Mouse (Mus musculus): ENCODE data around the gene Gm10300. TPM values are rescaled to one million over a fixed set of nuclear protein-coding genes. Genes with fewer than 3 reads are reported as not detected.

Gm10300 gene
- polyA plus RNA-seq, 1 experiment from 2014 or later = not detected

- Histone ChIP-seq H3K36me3 (replicated peaks; ENCODE audit: control insufficient read depth, insufficient read depth) (no peaks in the 10 kb centered on the region), H3K27me3 (ENCODE audit: control insufficient read depth, insufficient read depth, low read length) (no peaks in the 10 kb centered on the region), H3K4me1 (replicated peaks; ENCODE audit: control insufficient read depth, insufficient read depth, low read length) (peaks cover 7% of the 10 kb centered on the region; the same call in 1 of the 2 replicates), H3K9ac (no peak overlapping the region), H3K4me3 (replicated peaks; ENCODE audit: low read length) (peak overlapping the region; percentile 51; the same call in 1 of the 2 replicates), H3K4me2 (replicated peaks) (peak overlapping the region; percentile 99), H3K27ac (no peak overlapping the region), H3K9me3 (ENCODE audit: control insufficient read depth, low read length) (no peaks in the 10 kb centered on the region)
- no peak for DNase-seq (ENCODE audit: low spot score)
- no peak for ATAC-seq (ENCODE audit: low FRiP score)
- 36% methylated on average over 1 of the region's 1 CpGs for WGBS
These were observed 1.3 kb downstream of the Gm10300 start for GRCm38 (mm10) chr4:132075796-132076195.

DNA sequence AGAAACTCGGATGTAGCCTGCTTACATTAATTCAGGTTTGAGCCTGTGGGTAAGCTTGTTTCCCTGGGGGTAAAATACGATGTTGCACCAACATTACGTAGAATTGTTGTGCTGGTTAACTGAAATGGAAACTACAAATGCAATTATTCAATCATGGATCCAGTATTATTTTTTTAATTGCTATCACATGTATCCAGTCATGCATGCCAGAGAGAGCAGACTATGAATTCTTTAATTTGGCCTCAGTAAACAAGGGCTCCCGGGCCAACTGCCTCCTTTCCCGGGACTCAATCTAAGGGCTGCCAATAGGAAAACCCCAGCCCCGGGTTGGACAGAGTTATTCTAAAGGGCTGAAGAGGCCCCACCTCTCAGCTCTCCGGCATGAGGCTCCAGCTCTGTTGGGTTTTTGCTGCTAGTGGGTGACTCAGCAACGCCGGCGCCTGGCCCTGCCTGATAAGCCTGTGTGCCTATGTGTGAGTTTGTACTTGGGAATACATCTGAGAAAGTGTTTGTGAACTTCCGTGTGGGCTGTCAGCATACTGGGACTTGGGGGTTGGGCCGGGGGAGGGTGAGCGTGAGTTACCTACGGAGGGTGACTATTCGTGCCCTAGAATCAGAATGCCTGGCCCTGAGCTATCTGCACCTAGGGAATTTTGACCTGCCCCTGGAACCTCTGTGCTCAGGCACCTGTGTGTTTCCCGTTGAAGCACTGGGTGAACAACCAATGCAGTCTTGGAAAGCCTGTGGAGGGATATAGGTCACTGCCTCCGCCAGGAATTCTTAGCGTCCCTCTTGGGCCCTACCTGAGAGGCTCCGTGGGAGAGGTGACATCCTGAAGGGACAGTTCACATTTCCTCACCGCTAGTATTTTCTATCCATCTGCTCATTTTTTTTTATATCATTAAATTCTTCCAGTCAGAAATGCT, 2.2 kb downstream of the Gm10300 start:
- Histone ChIP-seq H3K4me3 (replicated peaks; ENCODE audit: low read length) (no peak overlapping the region), H3K4me2 (replicated peaks) (no peak overlapping the region), H3K9me3 (ENCODE audit: control insufficient read depth, low read length) (no peaks in the 10 kb centered on the region), H3K4me1 (replicated peaks; ENCODE audit: control insufficient read depth, insufficient read depth, low read length) (peaks cover 7% of the 10 kb centered on the region; the same call in 1 of the 2 replicates), H3K9ac (no peak overlapping the region), H3K36me3 (replicated peaks; ENCODE audit: control insufficient read depth, insufficient read depth) (no peaks in the 10 kb centered on the region), H3K27ac (no peak overlapping the region), H3K27me3 (ENCODE audit: control insufficient read depth, insufficient read depth, low read length) (no peaks in the 10 kb centered on the region)
- WGBS = 29% methylated on average over 20 of the region's 20 CpGs
- ATAC-seq (ENCODE audit: low FRiP score) = no peak
- DNase-seq (ENCODE audit: low spot score) = no peak

- Histone ChIP-seq H3K27ac (no peak overlapping the region), H3K4me3 (replicated peaks; ENCODE audit: low read length) (no peak overlapping the region), H3K27me3 (ENCODE audit: control insufficient read depth, insufficient read depth, low read length) (no peaks in the 10 kb centered on the region), H3K9me3 (ENCODE audit: control insufficient read depth, low read length) (no peaks in the 10 kb centered on the region), H3K36me3 (replicated peaks; ENCODE audit: control insufficient read depth, insufficient read depth) (no peaks in the 10 kb centered on the region), H3K4me1 (replicated peaks; ENCODE audit: control insufficient read depth, insufficient read depth, low read length) (peaks cover 7% of the 10 kb centered on the region; the same call in 1 of the 2 replicates), H3K4me2 (replicated peaks) (no peak overlapping the region), H3K9ac (no peak overlapping the region)
- ATAC-seq (ENCODE audit: low FRiP score) (no peak), DNase-seq (ENCODE audit: low spot score) (no peak)
- 73% methylated on average over 7 of the region's 7 CpGs for WGBS
These were observed 2.9 kb downstream of the Gm10300 start for GRCm38 (mm10) chr4:132077445-132077844.

GRCm38 (mm10) chr4:132078296-132078714, 3.8 kb downstream of the Gm10300 start:
- H3K36me3 ChIP-seq (replicated peaks; ENCODE audit: control insufficient read depth, insufficient read depth) = no peaks in the 10 kb centered on the region
- H3K9me3 ChIP-seq (ENCODE audit: control insufficient read depth, low read length) = no peaks in the 10 kb centered on the region
- no peak overlapping the region for H3K4me2 ChIP-seq (replicated peaks)
- no peak overlapping the region for H3K4me3 ChIP-seq (replicated peaks; ENCODE audit: low read length)
- peaks cover 7% of the 10 kb centered on the region; the same call in 1 of the 2 replicates for H3K4me1 ChIP-seq (replicated peaks; ENCODE audit: control insufficient read depth, insufficient read depth, low read length)
- DNase-seq (ENCODE audit: low spot score) (no peak), ATAC-seq (ENCODE audit: low FRiP score) (no peak)
- no peak overlapping the region for H3K27ac ChIP-seq
- no peak overlapping the region for H3K9ac ChIP-seq
- no peaks in the 10 kb centered on the region for H3K27me3 ChIP-seq (ENCODE audit: control insufficient read depth, insufficient read depth, low read length)
- WGBS = 61% methylated on average over 7 of the region's 7 CpGs

GRCm38 (mm10) chr4:132079555-132080275, 5.2 kb downstream of the Gm10300 start:
- peak; percentile 85 for DNase-seq (ENCODE audit: low spot score)
- Histone ChIP-seq H3K4me1 (replicated peaks; ENCODE audit: control insufficient read depth, insufficient read depth, low read length) (peaks cover under 1% of the 10 kb centered on the region; the same call in 1 of the 2 replicates), H3K4me3 (replicated peaks; ENCODE audit: low read length) (no peak overlapping the region), H3K27me3 (ENCODE audit: control insufficient read depth, insufficient read depth, low read length) (no peaks in the 10 kb centered on the region), H3K27ac (no peak overlapping the region), H3K9me3 (ENCODE audit: control insufficient read depth, low read length) (no peaks in the 10 kb centered on the region), H3K36me3 (replicated peaks; ENCODE audit: control insufficient read depth, insufficient read depth) (no peaks in the 10 kb centered on the region), H3K4me2 (replicated peaks) (no peak overlapping the region), H3K9ac (no peak overlapping the region)
- ATAC-seq (ENCODE audit: low FRiP score) = no peak
- WGBS = 17% methylated on average over 19 of the region's 19 CpGs

GRCm38 (mm10) chr4:132080492-132080983, 6.0 kb downstream of the Gm10300 start:
- Histone ChIP-seq H3K27me3 (ENCODE audit: control insufficient read depth, insufficient read depth, low read length) (no peaks in the 10 kb centered on the region), H3K4me1 (replicated peaks; ENCODE audit: control insufficient read depth, insufficient read depth, low read length) (no peaks in the 10 kb centered on the region), H3K27ac (no peak overlapping the region), H3K36me3 (replicated peaks; ENCODE audit: control insufficient read depth, insufficient read depth) (no peaks in the 10 kb centered on the region), H3K4me2 (replicated peaks) (no peak overlapping the region), H3K4me3 (replicated peaks; ENCODE audit: low read length) (no peak overlapping the region), H3K9me3 (ENCODE audit: control insufficient read depth, low read length) (no peaks in the 10 kb centered on the region), H3K9ac (no peak overlapping the region)
- DNase-seq (ENCODE audit: low spot score) = no peak
- 77% methylated on average over 4 of the region's 4 CpGs for WGBS
- no peak for ATAC-seq (ENCODE audit: low FRiP score)

DNA sequence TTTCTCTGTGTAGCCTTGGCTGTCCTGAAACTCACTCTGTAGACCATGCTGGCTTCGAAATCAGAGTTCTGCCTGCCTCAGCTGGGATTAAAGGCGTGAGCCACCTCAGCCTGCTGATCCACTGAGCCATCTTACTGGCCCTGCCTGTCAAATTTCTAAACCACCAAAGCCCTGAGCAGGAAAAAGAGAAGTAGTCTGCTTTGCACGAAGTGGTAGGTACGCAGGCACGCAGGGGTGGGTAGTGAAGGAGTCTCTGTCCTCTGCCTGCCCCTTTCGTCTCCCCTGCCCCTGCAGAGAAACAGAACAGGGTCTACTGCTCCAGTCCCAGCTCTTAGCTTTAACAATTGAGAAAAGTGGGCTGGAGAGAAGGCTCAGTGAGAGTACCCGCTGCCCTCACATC, 10.6 kb downstream of the Gm10300 start:
- no peaks in the 10 kb centered on the region for H3K36me3 ChIP-seq (replicated peaks; ENCODE audit: control insufficient read depth, insufficient read depth)
- ATAC-seq (ENCODE audit: low FRiP score) (no peak), DNase-seq (ENCODE audit: low spot score) (no peak)
- H3K4me1 ChIP-seq (replicated peaks; ENCODE audit: control insufficient read depth, insufficient read depth, low read length) = no peaks in the 10 kb centered on the region
- H3K9ac ChIP-seq = no peak overlapping the region
- H3K9me3 ChIP-seq (ENCODE audit: control insufficient read depth, low read length) = no peaks in the 10 kb centered on the region
- H3K4me3 ChIP-seq (replicated peaks; ENCODE audit: low read length) = no peak overlapping the region
- H3K27me3 ChIP-seq (ENCODE audit: control insufficient read depth, insufficient read depth, low read length) = no peaks in the 10 kb centered on the region
- no peak overlapping the region for H3K27ac ChIP-seq
- WGBS = 89% methylated on average over 7 of the region's 7 CpGs
- H3K4me2 ChIP-seq (replicated peaks) = no peak overlapping the region

DNA sequence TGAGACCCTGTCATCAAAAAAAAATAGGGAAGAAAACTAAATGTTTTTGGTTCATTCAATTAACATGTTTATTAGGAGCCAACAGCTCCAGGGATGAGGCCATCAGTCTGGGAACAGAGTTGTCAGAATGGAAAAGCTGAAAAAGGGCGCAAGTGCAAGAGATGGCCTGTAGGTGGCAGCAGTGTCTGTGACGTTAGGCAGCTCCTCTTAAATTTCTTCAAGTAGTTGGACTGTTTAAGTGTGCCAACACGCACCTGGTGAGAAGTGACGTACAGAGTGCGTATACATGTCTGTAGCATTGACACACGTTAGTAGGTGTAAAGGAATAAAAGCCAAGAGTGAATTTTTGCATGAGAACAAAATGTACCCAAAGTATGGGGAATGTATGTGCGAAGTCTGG, 14.4 kb downstream of the Gm10300 start:
- ATAC-seq (ENCODE audit: low FRiP score) (no peak), DNase-seq (ENCODE audit: low spot score) (peak; percentile 88)
- Histone ChIP-seq H3K27ac (no peak overlapping the region), H3K4me2 (replicated peaks) (no peak overlapping the region), H3K9me3 (ENCODE audit: control insufficient read depth, low read length) (no peaks in the 10 kb centered on the region), H3K9ac (no peak overlapping the region), H3K27me3 (ENCODE audit: control insufficient read depth, insufficient read depth, low read length) (no peaks in the 10 kb centered on the region), H3K4me3 (replicated peaks; ENCODE audit: low read length) (no peak overlapping the region), H3K4me1 (replicated peaks; ENCODE audit: control insufficient read depth, insufficient read depth, low read length) (no peaks in the 10 kb centered on the region), H3K36me3 (replicated peaks; ENCODE audit: control insufficient read depth, insufficient read depth) (no peaks in the 10 kb centered on the region)
- 22% methylated on average over 7 of the region's 7 CpGs for WGBS

DNA sequence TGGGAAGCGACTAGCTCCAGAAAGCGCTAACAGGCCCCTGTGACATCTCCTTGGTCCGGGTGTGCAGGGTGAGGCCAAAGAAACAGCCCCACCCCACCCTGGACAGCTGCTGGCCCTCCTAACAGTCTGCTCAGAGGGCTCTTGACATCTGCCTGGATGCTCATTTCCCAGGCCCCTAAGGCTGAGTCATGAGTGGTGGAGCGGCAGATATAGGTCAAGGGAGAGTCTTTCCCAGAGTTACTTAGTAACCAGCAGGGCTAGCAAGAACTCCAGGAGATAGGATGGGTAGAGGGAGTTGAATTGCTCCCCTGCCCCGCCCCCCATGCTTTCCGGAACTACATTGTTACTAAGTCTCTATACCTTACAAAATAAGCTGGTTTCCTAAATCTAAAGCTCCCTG, 18.6 kb downstream of the Gm10300 start:
- DNase-seq (ENCODE audit: low spot score) (no peak), ATAC-seq (ENCODE audit: low FRiP score) (no peak)
- no peak overlapping the region for H3K27ac ChIP-seq
- no peaks in the 10 kb centered on the region for H3K4me1 ChIP-seq (replicated peaks; ENCODE audit: control insufficient read depth, insufficient read depth, low read length)
- H3K9me3 ChIP-seq (ENCODE audit: control insufficient read depth, low read length) = no peaks in the 10 kb centered on the region
- no peaks in the 10 kb centered on the region for H3K27me3 ChIP-seq (ENCODE audit: control insufficient read depth, insufficient read depth, low read length)
- H3K4me2 ChIP-seq (replicated peaks) = no peak overlapping the region
- WGBS = 70% methylated on average over 6 of the region's 6 CpGs
- H3K36me3 ChIP-seq (replicated peaks; ENCODE audit: control insufficient read depth, insufficient read depth) = no peaks in the 10 kb centered on the region
- no peak overlapping the region for H3K4me3 ChIP-seq (replicated peaks; ENCODE audit: low read length)
- H3K9ac ChIP-seq = no peak overlapping the region

Data from hindbrain, embryonic 14.5 days (tissue).